Mouse (Mus musculus) embryonic facial prominence, embryonic 13.5 days (tissue): ENCODE results near the gene Ddx47. TPM values are rescaled to one million over a fixed set of nuclear protein-coding genes. Genes with fewer than 3 reads are reported as not detected.
A peak's percentile ranks its signal among the peaks of the same experiment; 100 is the strongest.

ENCODE experiments used
- ATAC-seq: fragments of 200-750 bp; cut with Nextera tagmentation; 2 replicates; pipeline ENCODE4 v1.8.0; 2017; ENCODE audit warnings: low read depth; ENCODE audit not compliant: insufficient number of reproducible peaks, insufficient read depth, low FRiP score, low TSS enrichment
- H3K27ac ChIP-seq: fragments of 300-500 bp; sonication (generic); 2 replicates; pipeline ENCODE4 v1.5.1; 2015; ENCODE audit warnings: moderate library complexity, mild to moderate bottlenecking, inconsistent platforms
- H3K27me3 ChIP-seq: fragments of 300-500 bp; sonication (generic); 2 replicates; pipeline ENCODE4 v1.6.1; 2015; ENCODE audit warnings: mild to moderate bottlenecking, inconsistent platforms
- H3K36me3 ChIP-seq: fragments of 300-500 bp; sonication (generic); 2 replicates; pipeline ENCODE4 v1.6.1; 2015; ENCODE audit warnings: mild to moderate bottlenecking, inconsistent platforms
- H3K4me1 ChIP-seq: fragments of 300-500 bp; sonication (generic); 2 replicates; pipeline ENCODE4 v1.6.1; 2015; ENCODE audit warnings: inconsistent platforms
- H3K4me2 ChIP-seq: fragments of 300-500 bp; sonication (generic); 2 replicates; pipeline ENCODE4 v1.6.1; 2015; ENCODE audit warnings: moderate library complexity, mild to moderate bottlenecking, inconsistent platforms
- H3K4me3 ChIP-seq: fragments of 300-500 bp; sonication (generic); 2 replicates; pipeline ENCODE4 v1.5.1; 2015; ENCODE audit warnings: mild to moderate bottlenecking, inconsistent platforms
- H3K9ac ChIP-seq: fragments of 300-500 bp; sonication (generic); 2 replicates; pipeline ENCODE4 v1.6.1; 2015; ENCODE audit warnings: mild to moderate bottlenecking, inconsistent platforms
- H3K9me3 ChIP-seq: fragments of 300-500 bp; sonication (generic); 2 replicates; pipeline ENCODE4 v1.6.1; 2016; ENCODE audit warnings: inconsistent platforms
- WGBS: fragments of 180-500 bp; shearing (Covaris S2); methylation state at CpG from one replicate; pipeline ENCODE4 v1.1.7; 2015; ENCODE audit warnings: mixed read lengths; 5-methylcytosine and 5-hydroxymethylcytosine counted together
- polyA plus RNA-seq: library from polyadenylated mRNA; unstranded; fragments of >200 nt; fragmentation: Nextera tagmentation; extraction: Ambion mirVana; gene quantifications from 2 replicates; pipeline ENCODE4 v1.2.1, GENCODE M21; 2015

Ddx47 gene
- polyA plus RNA-seq, 1 experiment from 2014 or later = 124 TPM

GRCm38 (mm10) chr6:135011734-135012116 lies 313 bp downstream of the Ddx47 start:
- peak overlapping the region; percentile 83 for H3K4me3 ChIP-seq
- H3K27ac ChIP-seq = no peak overlapping the region
- no peaks in the 10 kb centered on the region for H3K27me3 ChIP-seq
- H3K4me2 ChIP-seq = peak overlapping the region; percentile 85
- WGBS = 2% methylated on average over 14 of the region's 14 CpGs
- H3K36me3 ChIP-seq = peaks cover 34% of the 10 kb centered on the region
- H3K9me3 ChIP-seq = no peaks in the 10 kb centered on the region
- peak overlapping the region; percentile 87 for H3K9ac ChIP-seq
- ATAC-seq = no peak
- peaks cover 8% of the 10 kb centered on the region for H3K4me1 ChIP-seq

- no peak for ATAC-seq
- WGBS = 94% methylated on average over 11 of the region's 11 CpGs
- Histone ChIP-seq H3K9me3 (no peaks in the 10 kb centered on the region), H3K27ac (no peak overlapping the region), H3K36me3 (peaks cover 88% of the 10 kb centered on the region), H3K4me3 (no peak overlapping the region), H3K4me2 (no peak overlapping the region), H3K4me1 (peaks cover 4% of the 10 kb centered on the region), H3K9ac (no peak overlapping the region), H3K27me3 (no peaks in the 10 kb centered on the region)
Measured at GRCm38 (mm10) chr6:135017211-135017610, 5.8 kb downstream of the Ddx47 start.

GRCm38 (mm10) chr6:135019564-135019963 lies 8.2 kb downstream of the Ddx47 start:
- no peak overlapping the region for H3K27ac ChIP-seq
- H3K4me1 ChIP-seq = no peaks in the 10 kb centered on the region
- no peak for ATAC-seq
- H3K4me3 ChIP-seq = no peak overlapping the region
- peaks cover 99% of the 10 kb centered on the region for H3K36me3 ChIP-seq
- no peak overlapping the region for H3K9ac ChIP-seq
- 91% methylated on average over 10 of the region's 10 CpGs for WGBS
- H3K4me2 ChIP-seq = no peak overlapping the region
- H3K27me3 ChIP-seq = no peaks in the 10 kb centered on the region
- no peaks in the 10 kb centered on the region for H3K9me3 ChIP-seq

- Histone ChIP-seq H3K27ac (no peak overlapping the region), H3K9me3 (no peaks in the 10 kb centered on the region), H3K27me3 (no peaks in the 10 kb centered on the region), H3K36me3 (peaks cover 84% of the 10 kb centered on the region), H3K4me2 (no peak overlapping the region), H3K4me3 (no peak overlapping the region), H3K4me1 (no peaks in the 10 kb centered on the region), H3K9ac (no peak overlapping the region)
- 89% methylated on average over 3 of the region's 3 CpGs for WGBS
- no peak for ATAC-seq
Measured at GRCm38 (mm10) chr6:135021633-135022032, 10.2 kb downstream of the Ddx47 start.

GRCm38 (mm10) chr6:135023379-135023778 lies 12.0 kb downstream of the Ddx47 start:
- H3K9me3 ChIP-seq = no peaks in the 10 kb centered on the region
- H3K27ac ChIP-seq = no peak overlapping the region
- H3K36me3 ChIP-seq = peaks cover 67% of the 10 kb centered on the region
- H3K4me3 ChIP-seq = no peak overlapping the region
- H3K4me2 ChIP-seq = no peak overlapping the region
- ATAC-seq = no peak
- no peak overlapping the region for H3K9ac ChIP-seq
- no peaks in the 10 kb centered on the region for H3K4me1 ChIP-seq
- H3K27me3 ChIP-seq = no peaks in the 10 kb centered on the region
- 96% methylated on average over 14 of the region's 14 CpGs for WGBS

GRCm38 (mm10) chr6:135024781-135025420 lies 13.5 kb downstream of the Ddx47 start:
- H3K4me3 ChIP-seq = no peak overlapping the region
- H3K4me2 ChIP-seq = no peak overlapping the region
- peaks cover 52% of the 10 kb centered on the region for H3K36me3 ChIP-seq
- no peaks in the 10 kb centered on the region for H3K27me3 ChIP-seq
- ATAC-seq = no peak
- H3K4me1 ChIP-seq = no peaks in the 10 kb centered on the region
- H3K9me3 ChIP-seq = no peaks in the 10 kb centered on the region
- H3K9ac ChIP-seq = no peak overlapping the region
- WGBS = 76% methylated on average over 1 of the region's 1 CpGs
- H3K27ac ChIP-seq = no peak overlapping the region

- H3K9me3 ChIP-seq = no peaks in the 10 kb centered on the region
- WGBS = 12% methylated on average over 3 of the region's 3 CpGs
- no peak overlapping the region for H3K9ac ChIP-seq
- H3K4me3 ChIP-seq = no peak overlapping the region
- peaks cover 39% of the 10 kb centered on the region for H3K36me3 ChIP-seq
- no peak overlapping the region for H3K27ac ChIP-seq
- no peak for ATAC-seq
- H3K4me2 ChIP-seq = no peak overlapping the region
- no peaks in the 10 kb centered on the region for H3K27me3 ChIP-seq
- H3K4me1 ChIP-seq = no peaks in the 10 kb centered on the region
Measured at GRCm38 (mm10) chr6:135026232-135026631, 14.8 kb downstream of the Ddx47 start.

GRCm38 (mm10) chr6:135026755-135027154 lies 15.3 kb downstream of the Ddx47 start:
- Histone ChIP-seq H3K4me1 (no peaks in the 10 kb centered on the region), H3K27me3 (no peaks in the 10 kb centered on the region), H3K9me3 (no peaks in the 10 kb centered on the region), H3K4me3 (no peak overlapping the region), H3K27ac (no peak overlapping the region), H3K36me3 (peaks cover 34% of the 10 kb centered on the region), H3K9ac (no peak overlapping the region), H3K4me2 (no peak overlapping the region)
- WGBS = 77% methylated on average over 2 of the region's 2 CpGs
- no peak for ATAC-seq

- no peak for ATAC-seq
- no peaks in the 10 kb centered on the region for H3K9me3 ChIP-seq
- no peak overlapping the region for H3K9ac ChIP-seq
- no peak overlapping the region for H3K4me3 ChIP-seq
- H3K4me1 ChIP-seq = no peaks in the 10 kb centered on the region
- 74% methylated on average over 4 of the region's 4 CpGs for WGBS
- H3K4me2 ChIP-seq = no peak overlapping the region
- peaks cover 9% of the 10 kb centered on the region; the same call in 1 of the 2 replicates for H3K36me3 ChIP-seq
- H3K27ac ChIP-seq = no peak overlapping the region
- no peaks in the 10 kb centered on the region for H3K27me3 ChIP-seq
Measured at GRCm38 (mm10) chr6:135029246-135029645, 17.8 kb downstream of the Ddx47 start.

GRCm38 (mm10) chr6:135038674-135039073 lies 27.3 kb downstream of the Ddx47 start:
- peaks cover 29% of the 10 kb centered on the region for H3K27me3 ChIP-seq
- no peaks in the 10 kb centered on the region for H3K36me3 ChIP-seq
- no peak overlapping the region for H3K27ac ChIP-seq
- H3K9me3 ChIP-seq = 0 out of 2 replicates have a peak, but pooled peaks cover 3% of the 10 kb centered on the region
- no peak for ATAC-seq
- H3K4me1 ChIP-seq = peaks cover 8% of the 10 kb centered on the region; the same call in 1 of the 2 replicates
- 58% methylated on average over 3 of the region's 3 CpGs for WGBS
- no peak overlapping the region for H3K4me2 ChIP-seq
- H3K4me3 ChIP-seq = no peak overlapping the region
- H3K9ac ChIP-seq = no peak overlapping the region

- ATAC-seq = no peak
- Histone ChIP-seq H3K9ac (no peak overlapping the region), H3K9me3 (0 out of 2 replicates have a peak, but pooled peaks cover 3% of the 10 kb centered on the region), H3K27ac (no peak overlapping the region), H3K4me3 (no peak overlapping the region), H3K4me2 (peak overlapping the region; percentile 31), H3K4me1 (peaks cover 8% of the 10 kb centered on the region; the same call in 1 of the 2 replicates), H3K27me3 (peaks cover 29% of the 10 kb centered on the region), H3K36me3 (no peaks in the 10 kb centered on the region)
- 2% methylated on average over 21 of the region's 21 CpGs for WGBS
Measured at GRCm38 (mm10) chr6:135040275-135040871, 29.0 kb downstream of the Ddx47 start.

GRCm38 (mm10) chr6:135041930-135042329 lies 30.5 kb downstream of the Ddx47 start:
- WGBS = 65% methylated on average over 3 of the region's 3 CpGs
- Histone ChIP-seq H3K36me3 (no peaks in the 10 kb centered on the region), H3K9ac (no peak overlapping the region), H3K4me3 (no peak overlapping the region), H3K27me3 (peaks cover 29% of the 10 kb centered on the region), H3K9me3 (0 out of 2 replicates have a peak, but pooled peaks cover 3% of the 10 kb centered on the region), H3K27ac (no peak overlapping the region), H3K4me1 (peaks cover 8% of the 10 kb centered on the region; the same call in 1 of the 2 replicates), H3K4me2 (no peak overlapping the region)
- ATAC-seq = no peak
